Mouse (Mus musculus): ENCODE results near the gene Rcbtb2. TPM values are rescaled to one million over a fixed set of nuclear protein-coding genes. Genes with fewer than 3 reads are reported as not detected.

The Rcbtb2 gene
- polyA plus RNA-seq, 1 experiment from 2014 or later, result 45.6 TPM

- 69% methylated on average over 12 of the region's 12 CpGs for WGBS
- TF ChIP-seq EP300 (IDR thresholded peaks at IDR 0.05) (peak; percentile 7; the same call in 1 of the 2 replicates), CTCF (IDR thresholded peaks at IDR 0.05) (no peak)
- peak; percentile 63 for ATAC-seq
- Histone ChIP-seq H3K4me2 (replicated peaks; ENCODE audit: low read depth, low read length) (no peak overlapping the region), H3K9me3 (ENCODE audit: low read length) (no peaks in the 10 kb centered on the region), H3K4me1 (ENCODE audit: insufficient read depth, low read depth, low read length) (no peaks in the 10 kb centered on the region), H3K4me3 (ENCODE audit: low read depth, low read length) (no peak overlapping the region), H3K36me3 (ENCODE audit: insufficient read depth, low read length) (peaks cover 9% of the 10 kb centered on the region), H3K9ac (replicated peaks; ENCODE audit: low read depth) (no peak overlapping the region), H3K27ac (ENCODE audit: low read length) (no peak overlapping the region), H3K27me3 (replicated peaks; ENCODE audit: insufficient read depth, low read length) (no peaks in the 10 kb centered on the region)
- peak; percentile 63 for DNase-seq (ENCODE audit: low spot score)
These were observed 49.6 kb downstream of the Rcbtb2 start for GRCm38 (mm10) chr14:73172196-73173011.

GRCm38 (mm10) chr14:73173662-73174061 lies 50.8 kb downstream of the Rcbtb2 start:
- ATAC-seq, result no peak
- 78% methylated on average over 11 of the region's 11 CpGs for WGBS
- H3K36me3 ChIP-seq (ENCODE audit: insufficient read depth, low read length), result peaks cover 14% of the 10 kb centered on the region
- no peak overlapping the region for H3K4me2 ChIP-seq (replicated peaks; ENCODE audit: low read depth, low read length)
- no peaks in the 10 kb centered on the region for H3K9me3 ChIP-seq (ENCODE audit: low read length)
- no peak overlapping the region for H3K27ac ChIP-seq (ENCODE audit: low read length)
- H3K27me3 ChIP-seq (replicated peaks; ENCODE audit: insufficient read depth, low read length), result no peaks in the 10 kb centered on the region
- H3K9ac ChIP-seq (replicated peaks; ENCODE audit: low read depth), result no peak overlapping the region
- TF ChIP-seq CTCF (IDR thresholded peaks at IDR 0.05), result no peak
- TF ChIP-seq EP300 (IDR thresholded peaks at IDR 0.05), result no peak
- no peaks in the 10 kb centered on the region for H3K4me1 ChIP-seq (ENCODE audit: insufficient read depth, low read depth, low read length)
- DNase-seq (ENCODE audit: low spot score), result no peak
- H3K4me3 ChIP-seq (ENCODE audit: low read depth, low read length), result no peak overlapping the region

- Histone ChIP-seq H3K9me3 (ENCODE audit: low read length) (no peaks in the 10 kb centered on the region), H3K9ac (replicated peaks; ENCODE audit: low read depth) (no peak overlapping the region), H3K4me1 (ENCODE audit: insufficient read depth, low read depth, low read length) (no peaks in the 10 kb centered on the region), H3K27me3 (replicated peaks; ENCODE audit: insufficient read depth, low read length) (no peaks in the 10 kb centered on the region), H3K27ac (ENCODE audit: low read length) (no peak overlapping the region), H3K36me3 (ENCODE audit: insufficient read depth, low read length) (peaks cover 14% of the 10 kb centered on the region), H3K4me3 (ENCODE audit: low read depth, low read length) (no peak overlapping the region), H3K4me2 (replicated peaks; ENCODE audit: low read depth, low read length) (no peak overlapping the region)
- no peak for DNase-seq (ENCODE audit: low spot score)
- 68% methylated on average over 7 of the region's 7 CpGs for WGBS
- no peak for ATAC-seq
- TF ChIP-seq CTCF (IDR thresholded peaks at IDR 0.05) (no peak), EP300 (IDR thresholded peaks at IDR 0.05) (no peak)
These were observed 51.5 kb downstream of the Rcbtb2 start for GRCm38 (mm10) chr14:73174091-73174995.

GRCm38 (mm10) chr14:73175031-73175430 lies 52.2 kb downstream of the Rcbtb2 start:
- ATAC-seq, result no peak
- H3K9ac ChIP-seq (replicated peaks; ENCODE audit: low read depth), result no peak overlapping the region
- H3K36me3 ChIP-seq (ENCODE audit: insufficient read depth, low read length), result peaks cover 14% of the 10 kb centered on the region
- H3K27me3 ChIP-seq (replicated peaks; ENCODE audit: insufficient read depth, low read length), result no peaks in the 10 kb centered on the region
- H3K4me3 ChIP-seq (ENCODE audit: low read depth, low read length), result no peak overlapping the region
- 95% methylated on average over 1 of the region's 1 CpGs for WGBS
- no peaks in the 10 kb centered on the region for H3K4me1 ChIP-seq (ENCODE audit: insufficient read depth, low read depth, low read length)
- H3K4me2 ChIP-seq (replicated peaks; ENCODE audit: low read depth, low read length), result no peak overlapping the region
- DNase-seq (ENCODE audit: low spot score), result no peak
- TF ChIP-seq EP300 (IDR thresholded peaks at IDR 0.05) (no peak), CTCF (IDR thresholded peaks at IDR 0.05) (no peak)
- no peaks in the 10 kb centered on the region for H3K9me3 ChIP-seq (ENCODE audit: low read length)
- no peak overlapping the region for H3K27ac ChIP-seq (ENCODE audit: low read length)

- ATAC-seq (no peak), DNase-seq (ENCODE audit: low spot score) (peak; percentile 32)
- TF ChIP-seq EP300 (IDR thresholded peaks at IDR 0.05) (no peak), CTCF (IDR thresholded peaks at IDR 0.05) (no peak)
- Histone ChIP-seq H3K27ac (ENCODE audit: low read length) (no peak overlapping the region), H3K9me3 (ENCODE audit: low read length) (no peaks in the 10 kb centered on the region), H3K27me3 (replicated peaks; ENCODE audit: insufficient read depth, low read length) (no peaks in the 10 kb centered on the region), H3K4me1 (ENCODE audit: insufficient read depth, low read depth, low read length) (no peaks in the 10 kb centered on the region), H3K4me3 (ENCODE audit: low read depth, low read length) (no peak overlapping the region), H3K36me3 (ENCODE audit: insufficient read depth, low read length) (peaks cover 14% of the 10 kb centered on the region), H3K9ac (replicated peaks; ENCODE audit: low read depth) (no peak overlapping the region), H3K4me2 (replicated peaks; ENCODE audit: low read depth, low read length) (no peak overlapping the region)
- 77% methylated on average over 6 of the region's 6 CpGs for WGBS
These were observed 53.0 kb downstream of the Rcbtb2 start for GRCm38 (mm10) chr14:73175814-73176213.

- Histone ChIP-seq H3K4me3 (ENCODE audit: low read depth, low read length) (no peak overlapping the region), H3K36me3 (ENCODE audit: insufficient read depth, low read length) (peaks cover 14% of the 10 kb centered on the region), H3K9ac (replicated peaks; ENCODE audit: low read depth) (no peak overlapping the region), H3K27me3 (replicated peaks; ENCODE audit: insufficient read depth, low read length) (no peaks in the 10 kb centered on the region), H3K9me3 (ENCODE audit: low read length) (no peaks in the 10 kb centered on the region), H3K4me1 (ENCODE audit: insufficient read depth, low read depth, low read length) (no peaks in the 10 kb centered on the region), H3K4me2 (replicated peaks; ENCODE audit: low read depth, low read length) (no peak overlapping the region), H3K27ac (ENCODE audit: low read length) (no peak overlapping the region)
- TF ChIP-seq EP300 (IDR thresholded peaks at IDR 0.05), result no peak
- no peak for TF ChIP-seq CTCF (IDR thresholded peaks at IDR 0.05)
- 73% methylated on average over 5 of the region's 5 CpGs for WGBS
- DNase-seq (ENCODE audit: low spot score) (no peak), ATAC-seq (no peak)
These were observed 53.4 kb downstream of the Rcbtb2 start for GRCm38 (mm10) chr14:73176266-73176665.

Measured in lung, postnatal 0 days (tissue).